Mouse (Mus musculus) splenic B cell, adult 2 months (primary cell): Measurements from ENCODE around the gene Oser1.
"Not testable (repeated sequence)": the region's sequence is repeated elsewhere in the genome, so short reads cannot be mapped to it uniquely, and the experiment has no call there.

Source experiments
- DNase-seq: peaks from one replicate; pipeline ENCODE4 v3.0.0-alpha.2; 2011; ENCODE audit warnings: low read depth, low spot score
- H3K27me3 ChIP-seq: 2 replicates; pipeline ENCODE4 v1.6.1; 2012; ENCODE audit warnings: mild to moderate bottlenecking, low read length, moderate library complexity, mixed read lengths; ENCODE audit not compliant: control insufficient read depth, poor library complexity, insufficient read depth, severe bottlenecking
- H3K36me3 ChIP-seq: 2 replicates; pipeline ENCODE4 v1.6.1; 2012; ENCODE audit warnings: mild to moderate bottlenecking, low read length, moderate library complexity, mixed read lengths; ENCODE audit not compliant: control insufficient read depth, poor library complexity, insufficient read depth, severe bottlenecking

Gene Oser1

DNA sequence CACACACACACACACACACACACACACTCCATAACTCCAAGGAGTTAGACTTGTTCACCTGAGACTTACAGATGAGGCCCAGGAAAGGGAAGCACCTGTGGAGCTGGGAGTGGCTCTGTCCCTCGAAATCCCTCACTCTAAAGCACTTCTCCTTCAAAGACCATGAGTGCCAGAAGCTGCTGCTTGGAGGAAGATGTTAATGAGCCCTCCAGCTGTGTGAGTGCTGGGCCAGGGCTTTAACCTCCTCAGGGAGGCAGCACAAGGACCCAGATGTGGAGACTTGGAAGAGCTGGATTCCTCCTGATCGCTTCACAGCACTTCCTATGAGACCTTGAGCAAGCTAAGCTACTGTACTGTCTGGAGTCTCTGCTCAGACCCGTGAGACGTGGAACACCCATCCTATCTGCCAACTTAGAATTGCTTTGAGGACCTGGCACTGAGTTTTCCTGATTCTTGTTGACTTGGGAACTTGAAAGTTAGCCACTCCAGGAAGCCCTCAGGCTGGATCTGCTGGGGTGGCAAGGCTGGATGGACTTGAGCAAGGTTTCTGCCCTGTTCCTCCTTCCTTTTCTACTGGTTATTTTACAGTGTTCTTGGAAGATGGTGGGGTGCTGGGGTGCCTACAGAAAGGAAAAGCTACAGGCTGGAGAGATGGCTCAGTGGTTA, 4.0 kb upstream of the Oser1 start:
- no peaks in the 10 kb centered on the region for H3K36me3 ChIP-seq
- no peak for DNase-seq

DNA sequence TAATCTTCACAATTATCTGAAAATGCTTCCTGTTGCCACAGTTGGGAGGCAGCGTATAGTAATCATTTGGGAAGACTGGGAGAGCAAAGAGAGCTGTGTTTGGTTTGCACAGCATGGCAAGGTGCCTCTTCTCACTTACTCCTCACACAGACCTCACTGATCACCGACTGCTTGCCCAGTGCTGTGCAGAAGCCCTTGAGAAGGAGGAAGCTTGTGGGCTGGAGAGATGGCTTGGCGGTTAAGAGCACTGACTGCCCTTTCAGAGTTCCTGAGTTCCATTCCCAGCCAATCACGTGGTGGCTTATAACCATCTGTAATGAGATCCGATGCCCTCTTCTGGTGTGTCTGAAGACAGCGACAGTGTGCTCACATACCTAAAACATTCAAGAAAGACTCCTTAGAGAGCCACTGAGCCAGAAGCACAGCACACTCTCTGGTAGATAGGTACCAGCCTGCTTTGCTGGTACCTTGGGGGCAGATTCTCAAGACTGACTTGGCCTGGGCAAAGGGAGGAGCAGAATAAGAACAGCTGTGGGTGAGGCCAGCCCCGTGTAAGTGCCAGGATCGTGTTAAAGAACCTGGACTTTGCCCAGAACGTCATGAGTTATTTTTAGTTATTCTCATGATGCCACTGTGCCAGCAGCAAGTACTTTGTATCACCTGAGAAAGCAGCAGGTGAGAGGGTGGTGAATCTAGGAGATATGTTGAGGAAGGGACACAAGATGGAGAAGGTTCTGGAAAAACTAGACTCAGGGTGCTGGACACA, 1.4 kb downstream of the Oser1 start:
- no peaks in the 10 kb centered on the region for H3K27me3 ChIP-seq
- H3K36me3 ChIP-seq = no peaks in the 10 kb centered on the region
- no peak for DNase-seq

More for the DNA sequence above, 4.0 kb upstream of the Oser1 start:
- no peaks in the 10 kb centered on the region for H3K27me3 ChIP-seq

DNA sequence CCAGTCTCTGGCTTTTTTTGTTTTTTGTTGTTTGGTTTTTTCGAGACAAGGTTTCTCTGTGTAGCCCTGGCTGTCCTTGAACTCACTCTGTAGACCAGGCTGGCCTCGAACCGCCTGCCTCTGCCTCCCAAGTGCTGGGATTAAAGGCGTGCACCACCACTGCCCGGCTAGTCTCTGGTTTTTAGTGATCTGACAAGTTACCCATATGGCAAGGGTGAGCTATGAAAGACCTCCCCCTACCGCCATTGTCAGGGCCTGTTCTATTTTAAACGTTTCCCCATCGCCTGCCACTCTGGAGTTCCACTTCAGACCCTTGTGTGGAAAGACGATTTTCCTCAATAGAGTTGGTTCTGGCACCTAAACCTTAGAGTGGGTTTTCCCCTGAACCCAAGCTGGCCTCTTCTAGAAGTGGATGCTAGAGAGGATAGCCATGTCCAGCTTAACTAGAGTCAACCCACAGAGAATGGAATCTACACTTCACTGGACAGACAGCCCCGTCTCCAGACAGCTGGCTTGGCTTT, 4.1 kb downstream of the Oser1 start:
- DNase-seq = peak; percentile 23
- Histone ChIP-seq H3K27me3 (no peaks in the 10 kb centered on the region), H3K36me3 (no peaks in the 10 kb centered on the region)

DNA sequence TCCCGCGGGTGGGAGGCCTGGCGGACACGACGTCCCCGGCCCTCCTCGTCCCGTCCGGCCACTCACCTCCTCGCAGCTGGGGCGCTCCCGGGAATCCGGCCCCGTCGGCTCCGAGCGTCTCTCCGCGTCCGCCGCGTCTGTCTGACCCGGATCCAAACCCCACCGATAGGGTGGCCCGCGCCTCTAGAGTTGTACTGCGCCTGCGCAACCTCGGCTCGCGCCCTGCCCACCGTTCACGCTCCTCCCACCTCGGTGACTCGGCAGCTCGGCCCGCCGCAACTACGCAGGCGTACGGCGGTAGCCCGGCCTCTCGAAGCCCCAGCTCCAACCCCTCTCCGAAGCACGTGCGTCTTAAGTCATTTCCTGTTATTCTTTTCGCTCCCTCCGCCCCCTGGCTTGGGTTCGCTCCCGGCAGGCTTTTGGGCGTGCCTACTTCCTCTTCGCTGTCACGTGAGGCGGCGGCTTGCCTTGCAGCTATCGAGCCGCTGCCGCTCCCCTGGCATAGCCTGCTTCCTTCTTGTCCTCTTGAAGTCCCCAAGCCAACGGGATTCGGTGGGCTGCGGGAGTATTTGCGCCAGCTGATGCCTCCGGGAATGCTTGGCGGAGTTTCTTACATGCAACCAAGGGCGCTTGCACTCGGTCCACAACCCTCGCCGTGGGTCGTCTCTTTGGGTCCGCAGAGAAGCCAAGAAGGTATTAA, 5.0 kb downstream of the Oser1 start:
- peak; percentile 99 for DNase-seq
- H3K27me3 ChIP-seq = no peaks in the 10 kb centered on the region

DNA sequence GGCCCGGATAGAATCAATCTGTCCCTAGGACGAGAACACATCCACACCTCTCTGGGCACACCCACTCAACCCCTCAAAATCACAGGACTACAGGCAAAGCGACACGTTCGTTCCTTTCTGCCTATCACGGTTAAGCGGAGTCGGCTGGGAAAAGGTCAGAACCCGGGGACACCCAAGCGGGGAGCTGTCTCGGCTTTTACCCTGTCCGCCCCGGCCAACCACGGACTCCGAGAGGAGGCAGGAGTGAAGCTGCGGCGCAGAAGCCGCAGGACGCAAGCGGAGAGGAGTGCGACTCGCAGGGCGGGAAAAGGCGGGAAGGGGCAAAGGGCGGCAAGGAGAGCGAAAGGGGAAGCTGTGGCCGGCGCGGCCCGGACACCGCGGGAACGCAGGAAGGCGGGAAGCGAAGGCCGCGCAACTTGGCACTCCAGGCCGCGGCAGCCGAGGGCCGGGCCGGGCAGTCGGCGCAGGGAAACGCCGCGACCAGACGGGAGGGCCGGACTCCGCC, 5.6 kb downstream of the Oser1 start:
- DNase-seq = no peak
- Histone ChIP-seq H3K27me3 (no peaks in the 10 kb centered on the region), H3K36me3 (0 out of 2 replicates have a peak, but pooled peaks cover 2% of the 10 kb centered on the region)

More for the DNA sequence above, 5.0 kb downstream of the Oser1 start:
- H3K36me3 ChIP-seq = no peaks in the 10 kb centered on the region

DNA sequence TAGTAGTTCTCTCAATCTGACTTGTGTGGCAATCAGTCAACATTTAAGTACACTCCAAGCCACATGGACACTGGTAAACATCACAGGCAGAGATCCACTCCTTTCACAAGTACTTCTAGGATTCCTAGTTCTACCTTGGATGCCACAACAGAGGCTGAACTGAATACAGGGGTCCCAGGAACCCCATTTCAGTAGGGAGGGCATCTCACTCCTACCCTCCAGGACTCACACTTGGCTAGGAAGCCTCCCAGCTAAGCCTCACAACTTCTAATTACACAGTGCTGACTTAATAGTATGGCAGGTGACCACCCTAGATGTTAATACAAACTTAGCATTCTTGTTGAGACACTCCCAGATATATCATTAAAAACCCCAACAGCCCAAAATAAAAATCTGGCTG, 6.7 kb downstream of the Oser1 start:
- peaks cover 3% of the 10 kb centered on the region; the same call in 1 of the 2 replicates for H3K36me3 ChIP-seq
- DNase-seq = no peak
- H3K27me3 ChIP-seq = no peaks in the 10 kb centered on the region

DNA sequence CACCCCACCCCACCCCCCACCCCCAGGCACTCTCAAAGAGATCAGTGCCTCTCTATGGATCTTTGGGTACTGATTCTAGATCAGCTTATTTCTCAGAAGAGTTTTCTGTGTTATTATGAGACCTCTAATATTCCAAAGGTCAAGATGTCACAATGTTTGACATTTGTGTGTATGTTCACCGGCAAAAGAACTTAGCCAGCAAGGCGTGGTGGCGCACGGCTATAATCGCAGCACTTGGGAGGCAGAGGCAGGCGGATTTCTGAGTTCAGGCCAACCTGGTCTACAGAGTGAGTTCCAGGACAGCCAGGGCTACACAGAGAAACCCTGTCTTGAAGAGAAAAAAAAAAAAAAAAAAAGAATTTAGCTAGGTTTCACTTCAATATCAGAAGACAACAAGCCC, 7.5 kb downstream of the Oser1 start:
- no peaks in the 10 kb centered on the region for H3K27me3 ChIP-seq
- H3K36me3 ChIP-seq = peaks cover 3% of the 10 kb centered on the region; the same call in 1 of the 2 replicates
- no peak for DNase-seq

DNA sequence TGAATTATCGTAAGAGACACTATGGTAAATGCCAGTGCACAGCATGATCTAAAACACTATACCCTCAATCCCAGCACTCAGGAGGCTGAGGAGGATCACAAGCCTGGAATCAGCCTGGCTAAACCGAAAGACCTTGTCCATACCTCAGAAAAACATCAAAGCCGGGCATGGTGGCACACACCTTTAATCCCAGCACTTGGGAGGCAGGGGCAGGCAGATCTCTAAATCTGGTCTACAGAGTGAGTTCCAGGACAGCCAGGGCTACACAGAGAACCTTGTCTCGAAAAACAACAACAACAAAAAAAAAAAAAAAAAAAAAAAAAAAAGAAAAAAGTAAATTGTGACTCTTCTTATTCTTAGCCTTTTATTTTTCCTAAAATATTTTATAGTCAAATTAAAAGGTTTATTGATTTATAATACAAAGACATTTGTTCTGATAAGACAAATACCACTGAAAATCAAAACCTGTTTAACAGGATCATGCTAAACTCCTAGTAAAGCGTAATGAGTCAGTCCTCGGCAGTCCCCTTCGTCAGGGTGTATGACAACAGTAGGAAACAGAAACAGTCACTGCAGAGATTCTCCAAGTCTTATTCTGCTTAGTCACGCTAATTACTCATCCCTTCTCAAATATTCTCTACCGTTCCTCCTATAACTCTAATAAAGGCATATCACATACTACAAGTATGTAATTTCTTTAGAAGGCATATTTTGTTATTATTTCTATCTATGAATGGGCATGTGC, 11.5 kb downstream of the Oser1 start:
- H3K36me3 ChIP-seq = peaks cover 13% of the 10 kb centered on the region
- DNase-seq = no peak
- no peaks in the 10 kb centered on the region for H3K27me3 ChIP-seq

DNA sequence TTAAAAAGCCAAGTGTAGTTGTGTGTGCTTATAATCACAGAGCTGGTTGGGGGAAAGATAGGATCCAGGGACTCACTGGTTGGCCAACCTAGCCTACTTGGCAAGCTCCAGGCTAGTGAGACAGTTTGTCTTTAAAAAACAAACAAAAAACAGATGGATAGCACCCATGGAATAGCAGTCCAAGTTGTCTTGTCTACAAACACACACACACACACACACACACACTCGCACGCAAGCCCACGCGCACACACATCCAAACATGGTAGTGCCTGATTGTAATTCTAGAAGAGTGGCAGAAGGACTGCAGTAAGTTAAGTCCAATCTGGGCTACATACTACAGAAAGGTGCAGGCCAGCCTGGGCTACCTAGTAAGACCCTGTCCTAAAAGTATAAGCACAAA, 12.1 kb downstream of the Oser1 start:
- Histone ChIP-seq H3K36me3 (peaks cover 14% of the 10 kb centered on the region), H3K27me3 (no peaks in the 10 kb centered on the region)
- no peak for DNase-seq

DNA sequence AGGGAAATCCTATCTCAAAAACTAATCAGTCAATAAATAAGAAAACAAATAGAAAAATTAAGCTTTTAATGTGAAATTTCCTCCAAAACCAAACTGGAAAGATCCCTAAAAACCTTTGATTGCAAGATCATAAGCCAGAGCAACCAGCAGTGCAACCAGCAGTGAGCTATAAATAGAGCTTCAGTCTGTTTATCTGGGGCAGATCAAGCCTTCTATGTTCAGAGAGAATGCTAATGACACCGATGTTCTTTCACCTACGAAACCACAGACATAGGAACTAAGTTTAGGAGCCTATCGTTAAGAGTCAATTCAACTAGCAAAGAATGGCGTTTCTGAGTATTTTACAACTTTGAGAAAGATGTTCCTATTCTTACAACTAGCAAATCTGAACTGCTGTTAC, 12.7 kb downstream of the Oser1 start:
- Histone ChIP-seq H3K36me3 (peaks cover 17% of the 10 kb centered on the region), H3K27me3 (no peaks in the 10 kb centered on the region)
- DNase-seq = no peak

DNA sequence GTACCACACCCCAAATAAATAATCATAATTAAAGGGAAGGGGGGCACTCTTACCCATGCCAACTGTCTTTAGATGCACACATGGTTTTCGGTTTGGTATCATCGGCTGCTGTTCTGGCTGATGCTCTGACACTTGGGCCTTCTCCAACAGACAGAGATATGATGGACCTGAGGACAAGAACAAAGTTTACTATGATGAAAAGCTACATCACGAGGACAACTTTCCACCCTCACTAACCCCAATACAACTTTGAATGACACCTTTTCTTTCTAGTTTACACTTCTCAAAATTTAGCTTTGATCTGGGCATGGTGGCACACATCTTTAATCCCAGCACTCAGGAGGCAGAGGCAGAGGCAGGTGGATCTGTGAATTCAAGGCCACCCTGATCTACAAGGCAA, 13.2 kb downstream of the Oser1 start:
- not testable (repeated sequence) for H3K27me3 ChIP-seq, DNase-seq
- peaks cover 17% of the 10 kb centered on the region for H3K36me3 ChIP-seq

DNA sequence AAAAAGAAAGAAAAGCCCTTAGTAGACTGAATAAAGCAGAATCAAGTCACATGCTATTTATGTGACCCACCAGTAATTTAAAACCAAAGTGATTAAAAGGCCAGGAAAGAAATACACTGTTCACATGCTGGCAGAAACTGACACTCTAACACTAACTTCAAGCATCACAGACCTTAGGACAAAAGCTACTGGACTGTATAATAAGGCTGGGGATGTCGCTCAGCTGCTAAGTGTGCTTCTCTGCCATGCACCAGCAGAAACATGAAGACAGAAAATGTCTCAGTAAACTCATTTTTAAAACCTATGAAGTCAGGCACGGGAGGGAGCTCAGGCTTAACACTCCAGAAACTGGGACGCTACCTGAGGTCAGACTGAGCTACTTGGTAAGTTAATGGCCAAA, 14.3 kb downstream of the Oser1 start:
- Histone ChIP-seq H3K36me3 (peaks cover 17% of the 10 kb centered on the region), H3K27me3 (no peaks in the 10 kb centered on the region)

DNA sequence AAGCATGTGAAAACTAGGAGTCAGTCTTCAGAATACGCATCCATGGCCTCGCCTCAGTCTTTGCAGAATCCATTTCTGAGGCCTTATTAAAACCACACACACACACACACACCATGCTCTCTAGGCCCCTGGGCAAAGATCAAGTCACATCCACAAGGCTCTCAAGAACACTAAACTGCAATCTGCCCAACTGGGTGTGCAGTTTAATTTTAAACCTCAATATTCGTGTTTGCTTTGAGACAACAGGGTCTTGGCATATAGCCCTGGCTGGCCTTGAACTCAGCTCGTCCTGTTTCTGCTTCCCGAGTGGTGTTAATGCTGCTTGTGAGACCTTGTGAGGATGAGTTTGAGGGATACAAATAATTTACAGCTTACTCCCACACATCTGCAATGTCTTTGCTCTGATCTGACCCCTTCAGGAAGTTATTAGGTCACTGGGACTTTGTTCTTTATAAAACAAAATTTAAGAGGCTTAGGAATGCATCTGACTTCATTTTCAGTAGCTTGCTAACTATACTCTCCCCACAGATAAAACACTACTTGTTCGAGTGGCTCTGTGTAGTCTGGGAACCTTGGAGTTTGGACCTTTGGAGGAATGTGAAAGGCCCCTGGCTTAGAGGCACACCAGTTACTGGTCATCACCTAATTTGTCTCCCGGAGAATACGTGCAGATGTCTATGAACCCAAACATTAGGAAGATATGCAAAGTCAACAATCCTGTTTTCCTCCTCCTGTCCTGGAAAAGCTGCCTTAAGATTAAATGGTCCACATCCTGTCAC, 20.3 kb downstream of the Oser1 start:
- Histone ChIP-seq H3K27me3 (no peaks in the 10 kb centered on the region), H3K36me3 (peaks cover 14% of the 10 kb centered on the region)
- no peak for DNase-seq

More for the DNA sequence above, 14.3 kb downstream of the Oser1 start:
- no peak for DNase-seq
